Mouse (Mus musculus): Measurements from ENCODE around the gene Ttc21a.

- no peak for TF ChIP-seq CTCF (IDR thresholded peaks at IDR 0.05; ENCODE audit: low read depth, low read length)
- TF ChIP-seq GATA1 (IDR thresholded peaks at IDR 0.05; ENCODE audit: borderline replicate concordance, low read length): no peak
- TF ChIP-seq GATA2 (IDR thresholded peaks at IDR 0.05; ENCODE audit: borderline replicate concordance, low read depth, low read length): no peak
- TF ChIP-seq POLR2AphosphoS5 (IDR thresholded peaks at IDR 0.05; ENCODE audit: insufficient replicate concordance, low read depth, low read length): no peak
These were observed 35.9 kb downstream of the Ttc21a start for GRCm38 (mm10) chr9:119973281-119973680.

Measured in G1E (cell line).